Mouse (Mus musculus) retina, embryonic 14.5 days (tissue): ENCODE data around the gene Sec14l5.

Experiments
- DNase-seq: peaks from one replicate; pipeline ENCODE4 v3.0.0-alpha.2; 2015; ENCODE audit warnings: low spot score

The Sec14l5 gene

GRCm38 (mm10) chr16:5153299-5154026 is 6.6 kb downstream of the Sec14l5 start:
- DNase-seq: no peak

- DNase-seq: no peak
Observed at GRCm38 (mm10) chr16:5155014-5155413, 8.1 kb downstream of the Sec14l5 start.

- DNase-seq: no peak
Observed at GRCm38 (mm10) chr16:5156495-5156894, 9.6 kb downstream of the Sec14l5 start.

GRCm38 (mm10) chr16:5157113-5157512 is 10.2 kb downstream of the Sec14l5 start:
- no peak for DNase-seq

GRCm38 (mm10) chr16:5159248-5159647 is 12.3 kb downstream of the Sec14l5 start:
- no peak for DNase-seq

- no peak for DNase-seq
Observed at GRCm38 (mm10) chr16:5164327-5164726, 17.4 kb downstream of the Sec14l5 start.

GRCm38 (mm10) chr16:5168038-5168437 is 21.1 kb downstream of the Sec14l5 start:
- no peak for DNase-seq

- DNase-seq: no peak
Observed at GRCm38 (mm10) chr16:5168829-5169228, 21.9 kb downstream of the Sec14l5 start.

GRCm38 (mm10) chr16:5172636-5173035 is 25.7 kb downstream of the Sec14l5 start:
- DNase-seq: no peak

- DNase-seq: no peak
Observed at GRCm38 (mm10) chr16:5183310-5183975, 36.5 kb downstream of the Sec14l5 start.

GRCm38 (mm10) chr16:5184101-5184500 is 37.2 kb downstream of the Sec14l5 start:
- DNase-seq: no peak

- no peak for DNase-seq
Observed at GRCm38 (mm10) chr16:5184956-5185355, 38.0 kb downstream of the Sec14l5 start.

GRCm38 (mm10) chr16:5185691-5186090 is 38.8 kb downstream of the Sec14l5 start:
- DNase-seq: no peak

GRCm38 (mm10) chr16:5186234-5186633 is 39.3 kb downstream of the Sec14l5 start:
- DNase-seq: no peak

GRCm38 (mm10) chr16:5195080-5195479 is 48.2 kb downstream of the Sec14l5 start:
- peak; percentile 87 for DNase-seq

GRCm38 (mm10) chr16:5202681-5203080 is 55.8 kb downstream of the Sec14l5 start:
- peak; percentile 76 for DNase-seq

- DNase-seq: peak; percentile 13
Observed at GRCm38 (mm10) chr16:5203200-5203599, 56.3 kb downstream of the Sec14l5 start.

- peak; percentile 91 for DNase-seq
Observed at GRCm38 (mm10) chr16:5203668-5204433, 56.9 kb downstream of the Sec14l5 start, which contains the start of gene Nagpa. TSS of gene Nagpa (minus strand) at chr16:5204012.

- no peak for DNase-seq
Observed at GRCm38 (mm10) chr16:5205431-5205970, 58.6 kb downstream of the Sec14l5 start.

GRCm38 (mm10) chr16:5206051-5206450 is 59.1 kb downstream of the Sec14l5 start:
- DNase-seq: no peak

- no peak for DNase-seq
Observed at GRCm38 (mm10) chr16:5210365-5210764, 63.5 kb downstream of the Sec14l5 start.

GRCm38 (mm10) chr16:5212150-5212549 is 65.2 kb downstream of the Sec14l5 start:
- no peak for DNase-seq
